Mouse (Mus musculus) G1E-ER4 (cell line): Measurements from ENCODE around the gene Cacna1d. TPM values are rescaled to one million over a fixed set of nuclear protein-coding genes. Genes with fewer than 3 reads are reported as not detected.

ENCODE experiments used
- GATA1 ChIP-seq: IDR thresholded peaks from one replicate; pipeline ENCODE4 v1.8.0; 2012; ENCODE audit warnings: low read length, inconsistent platforms
- polyA plus RNA-seq: library from polyadenylated mRNA; stranded (reverse); fragments of >175 nt; gene quantifications from 2 replicates; pipeline ENCODE4 v1.2.3, GENCODE M21; 2012

Gene Cacna1d
- polyA plus RNA-seq, 1 experiment = not detected

- no peak for TF ChIP-seq GATA1
Observed at GRCm38 (mm10) chr14:30016666-30017065, 474.6 kb downstream of the Cacna1d start.

DNA sequence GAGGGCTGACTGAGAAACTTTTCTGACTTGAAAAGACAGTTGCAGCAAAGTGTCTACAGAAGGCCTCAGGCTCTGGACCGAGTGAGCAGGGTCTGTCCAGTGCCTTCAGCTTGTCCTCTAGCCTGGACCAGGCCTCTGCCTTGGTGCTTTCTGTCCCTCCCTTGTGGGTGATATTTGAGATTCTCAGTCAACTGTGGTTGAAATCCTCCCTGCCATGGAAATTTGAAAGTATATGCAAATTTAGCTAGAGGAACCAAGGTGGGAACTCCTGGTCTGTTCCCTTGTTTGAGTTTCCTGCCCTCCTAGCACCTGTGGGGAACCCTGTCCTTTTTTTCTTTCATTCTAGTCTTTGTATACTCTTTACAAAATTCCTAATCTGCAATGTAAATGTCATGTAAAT is 476.2 kb downstream of the Cacna1d start:
- TF ChIP-seq GATA1 = no peak

- no peak for TF ChIP-seq GATA1
Observed at GRCm38 (mm10) chr14:30014487-30014886, 476.8 kb downstream of the Cacna1d start.

DNA sequence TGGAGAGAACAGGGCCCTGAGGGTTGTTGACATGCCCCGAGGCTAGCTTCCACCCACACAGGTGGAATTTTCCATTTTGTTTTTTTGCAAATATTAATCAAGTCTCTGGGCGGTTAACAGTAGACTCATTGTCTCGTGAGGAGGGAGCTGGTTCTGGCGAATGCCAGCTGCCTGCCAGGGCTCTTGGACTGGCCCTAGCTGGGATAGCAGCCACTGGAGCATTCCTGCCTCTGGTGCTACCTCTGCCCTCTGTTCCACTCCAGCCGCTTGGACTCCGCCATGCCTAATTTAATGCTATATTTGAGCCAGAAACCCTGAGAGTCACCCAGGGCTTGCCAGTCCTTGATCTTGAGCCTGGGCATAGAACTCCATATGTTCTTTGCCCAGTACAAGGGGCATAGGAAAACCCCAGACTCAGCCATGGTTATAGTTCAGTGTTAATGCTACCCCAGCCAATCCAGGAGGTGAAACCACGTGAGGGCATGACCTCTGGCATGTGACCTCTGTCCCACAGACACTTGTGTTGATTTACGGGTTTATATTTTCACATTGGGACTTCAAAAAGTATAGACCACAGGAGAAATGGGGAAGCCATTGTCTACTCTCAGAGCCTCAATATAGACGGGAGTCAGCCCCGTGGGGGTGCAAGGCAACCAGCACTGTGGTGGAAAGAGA is 479.2 kb downstream of the Cacna1d start:
- TF ChIP-seq GATA1 = no peak

DNA sequence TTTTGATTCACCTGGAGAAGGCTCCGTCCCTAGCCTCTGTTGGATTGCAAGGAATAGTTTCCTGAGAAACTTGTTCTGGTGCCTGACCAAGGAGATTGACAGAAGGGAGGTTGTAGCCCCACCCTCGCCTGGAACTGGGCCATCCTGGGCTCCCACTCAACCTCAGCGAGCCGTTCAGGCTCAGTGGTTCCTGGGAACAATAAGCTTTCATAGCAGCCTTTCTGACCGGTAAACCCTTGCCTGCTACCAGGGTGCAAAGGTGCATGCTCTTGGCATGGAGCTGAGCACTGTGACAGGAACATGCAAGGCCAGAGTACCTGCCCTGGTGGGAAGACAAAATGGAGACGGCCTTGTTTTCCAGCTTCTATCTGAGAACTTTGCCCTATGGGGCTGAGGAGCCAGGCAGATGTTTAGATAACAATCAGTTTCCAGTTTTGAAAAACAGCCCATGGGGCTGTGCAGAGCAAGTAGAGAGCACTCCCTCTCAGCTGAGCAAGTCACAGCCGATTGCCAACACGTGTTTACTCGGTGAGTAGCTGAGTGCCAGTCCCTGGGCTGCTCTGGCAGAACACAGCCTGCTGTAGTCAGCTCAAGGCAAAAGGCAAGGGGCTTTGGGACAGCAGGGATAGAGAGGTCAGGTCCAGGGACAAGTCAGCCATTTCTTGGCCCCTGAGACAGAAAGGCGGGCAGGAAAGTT is 481.2 kb downstream of the Cacna1d start:
- no peak for TF ChIP-seq GATA1

GRCm38 (mm10) chr14:30008733-30009575 is 482.3 kb downstream of the Cacna1d start, which contains the start of the genes Il17rb and Chdh:
Il17rb (minus strand) TSS chr14:30008896.
Chdh (plus strand) TSS chr14:30009023.
- TF ChIP-seq GATA1 = no peak

DNA sequence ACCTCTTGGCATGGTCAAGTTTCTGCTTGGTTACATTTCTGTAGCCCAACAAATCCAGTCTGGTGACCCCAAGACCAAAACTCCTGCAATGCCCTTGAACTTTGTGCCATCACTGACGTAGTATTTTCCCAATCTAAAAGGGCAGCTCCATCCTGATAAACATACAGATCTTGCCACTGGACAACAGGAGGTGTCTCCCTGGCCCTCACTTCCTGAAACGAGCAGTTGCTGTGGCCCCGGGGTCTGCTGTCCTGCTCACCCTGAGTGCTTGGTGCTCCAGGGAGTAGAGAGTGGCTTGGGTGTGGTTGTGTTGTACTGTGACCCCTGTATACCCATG is 491.8 kb downstream of the Cacna1d start:
- no peak for TF ChIP-seq GATA1

- no peak for TF ChIP-seq GATA1
Observed at GRCm38 (mm10) chr14:29998747-29999474, 492.3 kb downstream of the Cacna1d start.

GRCm38 (mm10) chr14:29997345-29997744 is 493.9 kb downstream of the Cacna1d start:
- no peak for TF ChIP-seq GATA1

DNA sequence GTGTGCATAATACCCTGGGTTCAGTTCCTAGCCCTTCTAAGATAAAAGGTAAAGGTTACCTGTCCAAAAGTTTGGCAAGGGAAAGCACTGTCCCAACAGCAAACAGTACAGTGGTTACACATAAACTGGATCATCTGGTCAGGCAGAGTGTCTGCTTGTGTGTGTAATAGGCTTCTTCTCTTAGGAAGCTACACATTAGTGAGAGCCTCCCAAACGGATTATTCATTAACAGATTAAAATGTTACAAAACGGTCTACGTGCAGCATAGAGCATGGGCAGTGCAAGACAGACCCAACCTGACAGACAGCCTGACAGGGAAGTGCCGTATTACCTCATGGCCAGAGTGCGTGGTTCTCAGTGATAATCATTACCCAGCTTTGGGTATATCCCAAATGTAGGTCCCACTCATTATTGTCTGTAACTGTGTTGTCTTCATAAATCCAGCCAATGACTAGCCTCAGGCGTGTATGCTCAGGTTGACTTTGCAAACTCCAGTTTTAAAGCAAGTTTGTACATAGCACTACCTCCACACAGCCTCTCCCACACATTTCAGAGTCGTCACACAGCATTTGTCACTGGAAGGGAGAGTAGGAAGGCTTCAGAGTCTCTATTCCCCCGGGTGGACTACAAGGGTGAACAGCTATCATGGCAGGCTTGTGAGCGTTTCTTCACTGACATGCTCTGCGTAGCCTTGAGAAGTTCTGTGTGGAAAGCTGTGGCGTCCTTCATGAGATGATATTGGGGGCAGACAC is 495.1 kb downstream of the Cacna1d start:
- TF ChIP-seq GATA1 = no peak

GRCm38 (mm10) chr14:29994976-29995375 is 496.3 kb downstream of the Cacna1d start:
- no peak for TF ChIP-seq GATA1

Other genes starting within 250 kb of the Cacna1d start
- gene Dcp1a, start 11.9 kb downstream of the Cacna1d start, polyA plus RNA-seq = 36.1 and 38.1 TPM in 2 replicates
- gene Tkt, start 56.9 kb upstream of the Cacna1d start, polyA plus RNA-seq = 875 and 1,011 TPM in 2 replicates
- gene Prkcd, start 134.8 kb upstream of the Cacna1d start, polyA plus RNA-seq = 10.8 and 14.5 TPM in 2 replicates
- 5.7 and 6.0 TPM in 2 replicates for gene Rft1, start 162.9 kb upstream of the Cacna1d start, polyA plus RNA-seq
- gene Sfmbt1, start 223.4 kb upstream of the Cacna1d start, polyA plus RNA-seq = 2.2 and 2.3 TPM in 2 replicates